Mouse (Mus musculus) mouse trophoblast stem cell (cell line): ENCODE data around the gene Trmt10b.

Source experiments
- in situ Hi-C, 2 experiments: fragments of 300-500 bp; cut with MseI, MboI; formaldehyde crosslinking; loops; 2 replicates in 1 of 2; 3 replicates in 1 of 2; pipeline ENCODE4 v1.15.1; 2025

Gene Trmt10b

DNA sequence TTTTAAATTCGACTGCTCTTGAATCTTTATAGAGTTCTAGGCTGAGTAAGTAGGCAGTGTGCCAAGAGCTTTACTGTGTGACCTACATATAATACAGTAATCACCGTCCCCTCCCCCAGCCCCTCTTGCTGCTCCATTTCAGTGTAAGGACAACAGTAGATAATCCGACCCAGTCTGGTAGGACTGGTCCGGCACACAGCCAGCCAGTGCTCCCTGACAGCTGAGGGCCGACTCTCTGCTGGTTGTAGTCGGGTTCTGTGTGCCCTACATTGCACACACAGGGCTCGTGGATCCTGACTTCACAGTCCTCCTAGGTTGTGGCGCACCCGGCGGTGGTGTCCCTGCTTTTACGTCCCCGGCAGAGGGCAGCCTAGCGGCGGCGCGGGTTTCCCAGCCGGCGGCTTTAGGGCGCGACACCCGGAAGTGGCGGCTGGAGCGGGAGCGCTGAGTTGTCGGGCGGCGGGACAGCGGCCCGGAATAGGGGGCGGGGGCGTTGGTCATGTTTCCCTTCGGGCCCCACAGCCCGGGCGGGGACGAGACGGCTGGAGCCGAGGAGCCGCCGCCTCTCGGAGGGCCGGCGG is 44.8 kb downstream of the Trmt10b start, which contains the start of gene Dcaf10:
Dcaf10 (plus strand) TSS at position 433 of the 581 bp plus-strand sequence.
- in situ Hi-C loops, result no loop called here

- in situ Hi-C loops, result no loop called here
Measured at GRCm38 (mm10) chr4:45342286-45343155, 45.6 kb downstream of the Trmt10b start, which contains the start of gene Exosc3. Exosc3 (minus strand) TSS chr4:45342732.

- in situ Hi-C loops, result no loop called here
Measured at GRCm38 (mm10) chr4:45356653-45357052, 59.7 kb downstream of the Trmt10b start.
